Mouse (Mus musculus) myocyte (in vitro differentiated cells): ENCODE data around the gene Rngtt.

Source experiments
- CEBPB ChIP-seq: IDR thresholded peaks from 2 replicates; pipeline ENCODE4 v1.6.1; 2011; ENCODE audit warnings: mild to moderate bottlenecking, moderate library complexity; ENCODE audit not compliant: poor library complexity, insufficient read depth, severe bottlenecking
- E2F4 ChIP-seq: IDR thresholded peaks from one replicate; pipeline ENCODE4 v1.6.1; 2011; ENCODE audit warnings: mild to moderate bottlenecking, control low read depth, moderate library complexity; ENCODE audit not compliant: insufficient read depth
- MAX ChIP-seq: IDR thresholded peaks from one replicate; pipeline ENCODE4 v1.6.1; 2011; ENCODE audit warnings: low read depth, mild to moderate bottlenecking, control low read depth
- MYOD1 ChIP-seq, 3 experiments: IDR thresholded peaks; one replicate each; pipeline ENCODE4 v1.6.1; 2011; ENCODE audit warnings: control low read depth in 2 of 3, low read depth in 2 of 3, mild to moderate bottlenecking in 2 of 3, moderate library complexity in 1 of 3; ENCODE audit not compliant: insufficient read length in 2 of 3, control insufficient read depth in 1 of 3
- MYOG ChIP-seq, 3 experiments: IDR thresholded peaks; one replicate each; pipeline ENCODE4 v1.6.1; 2011; ENCODE audit warnings: control low read depth in 2 of 3, low read depth in 2 of 3, mild to moderate bottlenecking in 2 of 3; ENCODE audit not compliant: insufficient read length in 2 of 3, control insufficient read depth in 1 of 3, insufficient read depth in 1 of 3
- POLR2A ChIP-seq: IDR thresholded peaks from one replicate; pipeline ENCODE4 v1.6.1; 2011; ENCODE audit warnings: low read depth, mild to moderate bottlenecking, control low read depth, moderate library complexity; ENCODE audit not compliant: insufficient read length
- POLR2AphosphoS2 ChIP-seq: IDR thresholded peaks from one replicate; pipeline ENCODE4 v1.6.1; 2011; ENCODE audit warnings: low read depth, control low read depth; ENCODE audit not compliant: insufficient read length
- REST ChIP-seq: IDR thresholded peaks from one replicate; pipeline ENCODE4 v1.6.1; 2011; ENCODE audit warnings: mild to moderate bottlenecking, control low read depth, moderate library complexity; ENCODE audit not compliant: insufficient read depth, insufficient read length
- SRF ChIP-seq: IDR thresholded peaks from one replicate; pipeline ENCODE4 v1.6.1; 2011; ENCODE audit warnings: low read depth; ENCODE audit not compliant: control insufficient read depth, insufficient read length
- TCF12 ChIP-seq: IDR thresholded peaks from one replicate; pipeline ENCODE4 v1.6.1; 2011; ENCODE audit warnings: mild to moderate bottlenecking, control low read depth; ENCODE audit not compliant: poor library complexity, insufficient read depth, severe bottlenecking
- TCF3 ChIP-seq: IDR thresholded peaks from one replicate; pipeline ENCODE4 v1.6.1; 2011; ENCODE audit warnings: low read depth, control low read depth; ENCODE audit not compliant: insufficient read length
- USF1 ChIP-seq: IDR thresholded peaks from one replicate; pipeline ENCODE4 v1.6.1; 2011; ENCODE audit warnings: low read depth, mild to moderate bottlenecking, control low read depth, moderate library complexity

DNA sequence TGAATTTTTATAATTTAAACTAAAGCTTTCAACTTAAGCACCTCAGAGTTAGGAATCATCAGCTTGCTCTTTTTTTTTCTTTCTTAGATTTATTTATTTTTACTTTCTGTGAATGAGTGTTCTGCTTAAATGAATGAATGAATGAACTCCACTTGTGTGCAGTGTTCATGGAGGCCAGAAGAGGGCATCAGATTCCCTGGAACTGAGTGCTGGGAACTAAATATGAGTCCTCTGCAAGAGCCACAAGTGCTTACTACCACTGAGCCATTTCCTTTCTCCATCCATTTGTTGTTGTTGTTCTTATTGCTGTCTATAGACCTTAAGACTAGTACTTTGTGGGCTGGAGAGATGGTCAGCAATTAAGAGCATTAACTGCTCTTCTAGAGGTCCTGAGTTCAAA lies 53.3 kb downstream of the Rngtt start:
- TF ChIP-seq CEBPB (no peak), MYOD1 (IDR thresholded peaks at IDR 0.05; ENCODE audit: control insufficient read depth in 1 of 3, insufficient read length in 2 of 3, low read depth in 2 of 3) (no peak), MAX (no peak), TCF12 (no peak), POLR2A (no peak), SRF (no peak), USF1 (no peak), E2F4 (no peak), TCF3 (no peak), REST (no peak), MYOG (IDR thresholded peaks at IDR 0.05; ENCODE audit: control insufficient read depth in 1 of 3, insufficient read depth in 1 of 3, insufficient read length in 2 of 3, low read depth in 2 of 3) (no peak), POLR2AphosphoS2 (no peak)
